Mouse (Mus musculus): ENCODE measurements around the gene Bzw1. TPM values are rescaled to one million over a fixed set of nuclear protein-coding genes. Genes with fewer than 3 reads are reported as not detected.

The Bzw1 gene
- polyA plus RNA-seq, 1 experiment from 2014 or later = 128 TPM

DNA sequence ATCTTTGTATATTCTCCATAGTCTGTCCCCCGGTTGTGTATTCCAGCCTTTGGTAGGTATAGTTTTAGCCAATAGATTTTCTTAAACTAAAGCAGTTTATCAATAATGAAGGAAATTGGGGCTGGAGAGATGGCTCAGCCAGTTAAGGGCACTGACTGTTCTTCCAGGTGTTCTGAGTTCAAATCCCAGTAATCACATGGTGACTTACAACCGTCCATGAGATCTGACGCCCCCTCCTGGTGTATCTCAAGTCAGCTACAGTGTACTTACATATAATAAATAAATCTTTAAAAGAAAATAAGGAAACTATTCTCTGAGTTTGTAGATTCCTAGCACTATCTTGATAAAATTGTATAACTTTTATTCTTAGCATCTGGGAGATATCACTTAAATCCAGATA lies 2.6 kb downstream of the Bzw1 start:
- no peak overlapping the region for H3K27ac ChIP-seq (ENCODE audit: low read depth)
- ATAC-seq (no peak), DNase-seq (no peak)
- no peak overlapping the region for H3K9ac ChIP-seq (replicated peaks)
- H3K4me3 ChIP-seq (ENCODE audit: low read depth, low read length) = no peak overlapping the region
- H3K9me3 ChIP-seq (ENCODE audit: low read length) = no peaks in the 10 kb centered on the region
- no peak for TF ChIP-seq CTCF (IDR thresholded peaks at IDR 0.05; ENCODE audit: low read depth)
- no peak overlapping the region for H3K4me2 ChIP-seq (ENCODE audit: low read depth, low read length)
- peaks cover 52% of the 10 kb centered on the region for H3K36me3 ChIP-seq (replicated peaks; ENCODE audit: insufficient read depth, low read length)
- 89% methylated on average over 3 of the region's 3 CpGs for WGBS (ENCODE audit: insufficient replicate concordance)
- peaks cover 20% of the 10 kb centered on the region for H3K4me1 ChIP-seq (ENCODE audit: insufficient read depth)
- H3K27me3 ChIP-seq (ENCODE audit: insufficient read depth, low read length) = no peaks in the 10 kb centered on the region

DNA sequence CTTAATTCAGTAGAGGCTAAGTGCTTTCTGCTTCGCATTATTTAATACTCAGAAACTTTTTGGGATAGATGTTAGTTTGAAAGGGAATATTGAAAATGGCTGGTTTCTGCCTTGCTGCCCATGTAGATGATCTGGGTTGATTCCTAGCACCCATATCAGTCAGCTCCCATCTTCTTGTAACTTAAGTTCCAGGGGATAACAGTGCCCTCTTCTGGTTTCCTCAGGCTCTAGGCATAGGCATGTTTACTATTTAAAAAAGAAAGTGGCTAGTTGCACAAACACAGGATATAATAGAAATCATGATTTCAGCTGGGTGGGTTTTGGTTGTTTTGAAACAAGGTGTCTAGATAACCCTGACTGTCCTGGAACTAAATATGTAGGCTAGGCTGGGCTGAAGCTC lies 3.5 kb downstream of the Bzw1 start:
- H3K4me3 ChIP-seq (ENCODE audit: low read depth, low read length) = no peak overlapping the region
- DNase-seq (no peak), ATAC-seq (no peak)
- no peak overlapping the region for H3K9ac ChIP-seq (replicated peaks)
- no peaks in the 10 kb centered on the region for H3K27me3 ChIP-seq (ENCODE audit: insufficient read depth, low read length)
- no peak overlapping the region for H3K4me2 ChIP-seq (ENCODE audit: low read depth, low read length)
- H3K9me3 ChIP-seq (ENCODE audit: low read length) = no peaks in the 10 kb centered on the region
- WGBS (ENCODE audit: insufficient replicate concordance) = 93% methylated on average over 1 of the region's 1 CpGs
- peak; percentile 37 for TF ChIP-seq CTCF (IDR thresholded peaks at IDR 0.05; ENCODE audit: low read depth)
- TF ChIP-seq EP300 (IDR thresholded peaks at IDR 0.05; ENCODE audit: low read depth) = no peak
- peaks cover 60% of the 10 kb centered on the region for H3K36me3 ChIP-seq (replicated peaks; ENCODE audit: insufficient read depth, low read length)
- H3K27ac ChIP-seq (ENCODE audit: low read depth) = no peak overlapping the region
- peaks cover 19% of the 10 kb centered on the region for H3K4me1 ChIP-seq (ENCODE audit: insufficient read depth)

DNA sequence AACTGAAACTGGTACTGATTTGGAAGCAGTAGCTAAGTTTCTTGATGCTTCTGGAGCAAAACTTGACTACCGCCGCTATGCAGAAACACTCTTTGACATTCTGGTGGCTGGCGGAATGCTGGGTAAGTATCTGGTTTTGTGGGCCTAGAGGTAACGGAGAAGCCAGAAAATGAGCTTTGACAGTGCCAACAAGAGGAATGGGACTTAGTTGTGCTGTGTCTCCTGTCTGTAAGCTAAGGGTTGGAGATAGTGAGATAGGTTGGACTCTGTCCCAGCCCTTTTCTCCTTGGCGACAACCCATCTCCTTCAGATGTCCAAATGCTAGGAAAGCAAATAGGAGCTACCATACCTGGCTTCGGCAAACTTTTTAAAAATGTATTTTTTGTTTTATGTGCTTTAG lies 5.0 kb downstream of the Bzw1 start:
- ATAC-seq (no peak), DNase-seq (no peak)
- H3K36me3 ChIP-seq (replicated peaks; ENCODE audit: insufficient read depth, low read length) = peaks cover 66% of the 10 kb centered on the region
- no peak overlapping the region for H3K4me2 ChIP-seq (ENCODE audit: low read depth, low read length)
- TF ChIP-seq CTCF (IDR thresholded peaks at IDR 0.05; ENCODE audit: low read depth) = no peak
- no peak overlapping the region for H3K9ac ChIP-seq (replicated peaks)
- H3K4me3 ChIP-seq (ENCODE audit: low read depth, low read length) = no peak overlapping the region
- H3K27me3 ChIP-seq (ENCODE audit: insufficient read depth, low read length) = no peaks in the 10 kb centered on the region
- no peak overlapping the region for H3K27ac ChIP-seq (ENCODE audit: low read depth)
- peaks cover 12% of the 10 kb centered on the region for H3K4me1 ChIP-seq (ENCODE audit: insufficient read depth)
- WGBS (ENCODE audit: insufficient replicate concordance) = 91% methylated on average over 6 of the region's 6 CpGs
- H3K9me3 ChIP-seq (ENCODE audit: low read length) = no peaks in the 10 kb centered on the region

DNA sequence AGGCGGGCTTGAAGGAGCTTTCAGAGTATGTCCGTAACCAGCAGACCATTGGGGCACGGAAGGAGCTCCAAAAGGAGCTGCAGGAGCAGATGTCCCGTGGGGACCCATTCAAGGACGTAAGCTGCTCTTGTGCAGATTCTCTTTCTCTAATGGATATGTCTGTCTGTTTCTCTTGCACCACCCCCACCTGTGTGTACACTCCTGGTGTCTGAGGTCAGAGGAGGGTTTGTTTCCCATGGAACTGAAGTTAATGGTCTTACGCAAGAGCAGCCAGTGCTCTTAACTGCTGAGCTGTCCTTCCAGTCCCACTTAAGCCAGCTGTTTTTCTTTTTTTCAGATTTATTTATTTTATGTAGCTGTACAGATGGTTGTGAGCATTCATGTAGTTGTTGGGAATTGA lies 8.7 kb downstream of the Bzw1 start:
- Histone ChIP-seq H3K27ac (ENCODE audit: low read depth) (no peak overlapping the region), H3K36me3 (replicated peaks; ENCODE audit: insufficient read depth, low read length) (peaks cover 73% of the 10 kb centered on the region), H3K9me3 (ENCODE audit: low read length) (no peaks in the 10 kb centered on the region), H3K4me1 (ENCODE audit: insufficient read depth) (no peaks in the 10 kb centered on the region), H3K4me2 (ENCODE audit: low read depth, low read length) (no peak overlapping the region), H3K27me3 (ENCODE audit: insufficient read depth, low read length) (no peaks in the 10 kb centered on the region), H3K9ac (replicated peaks) (no peak overlapping the region), H3K4me3 (ENCODE audit: low read depth, low read length) (no peak overlapping the region)
- no peak for TF ChIP-seq EP300 (IDR thresholded peaks at IDR 0.05; ENCODE audit: low read depth)
- TF ChIP-seq CTCF (IDR thresholded peaks at IDR 0.05; ENCODE audit: low read depth) = no peak
- WGBS (ENCODE audit: insufficient replicate concordance) = 75% methylated on average over 6 of the region's 6 CpGs
- ATAC-seq (peak; percentile 94), DNase-seq (peak; percentile 42)

DNA sequence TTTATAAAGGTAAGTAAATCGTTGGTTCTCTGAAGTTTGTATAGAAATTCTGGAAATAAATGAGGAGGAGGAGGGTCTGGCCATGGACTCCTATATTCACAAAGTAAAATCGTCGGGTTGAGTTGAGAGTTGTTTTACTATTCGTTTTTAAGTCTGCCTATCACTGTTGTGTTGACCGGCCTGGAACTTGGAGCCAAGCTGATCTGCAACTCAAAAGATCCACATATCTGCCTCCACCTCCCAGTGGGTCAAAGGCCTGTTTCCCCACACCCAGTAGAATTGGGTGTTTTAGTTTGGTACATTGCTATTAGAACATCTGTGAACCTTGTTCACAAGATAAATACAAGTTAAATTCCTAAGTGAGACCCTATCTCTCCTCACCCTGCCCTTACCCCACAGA lies 11.0 kb downstream of the Bzw1 start:
- Histone ChIP-seq H3K4me2 (ENCODE audit: low read depth, low read length) (no peak overlapping the region), H3K4me1 (ENCODE audit: insufficient read depth) (no peaks in the 10 kb centered on the region), H3K4me3 (ENCODE audit: low read depth, low read length) (no peak overlapping the region), H3K9me3 (ENCODE audit: low read length) (no peaks in the 10 kb centered on the region), H3K27ac (ENCODE audit: low read depth) (no peak overlapping the region), H3K36me3 (replicated peaks; ENCODE audit: insufficient read depth, low read length) (peaks cover 56% of the 10 kb centered on the region), H3K9ac (replicated peaks) (no peak overlapping the region), H3K27me3 (ENCODE audit: insufficient read depth, low read length) (no peaks in the 10 kb centered on the region)
- ATAC-seq (no peak), DNase-seq (peak; percentile 7)
- TF ChIP-seq EP300 (IDR thresholded peaks at IDR 0.05; ENCODE audit: low read depth) = no peak
- no peak for TF ChIP-seq CTCF (IDR thresholded peaks at IDR 0.05; ENCODE audit: low read depth)
- 83% methylated on average over 5 of the region's 5 CpGs for WGBS (ENCODE audit: insufficient replicate concordance)

DNA sequence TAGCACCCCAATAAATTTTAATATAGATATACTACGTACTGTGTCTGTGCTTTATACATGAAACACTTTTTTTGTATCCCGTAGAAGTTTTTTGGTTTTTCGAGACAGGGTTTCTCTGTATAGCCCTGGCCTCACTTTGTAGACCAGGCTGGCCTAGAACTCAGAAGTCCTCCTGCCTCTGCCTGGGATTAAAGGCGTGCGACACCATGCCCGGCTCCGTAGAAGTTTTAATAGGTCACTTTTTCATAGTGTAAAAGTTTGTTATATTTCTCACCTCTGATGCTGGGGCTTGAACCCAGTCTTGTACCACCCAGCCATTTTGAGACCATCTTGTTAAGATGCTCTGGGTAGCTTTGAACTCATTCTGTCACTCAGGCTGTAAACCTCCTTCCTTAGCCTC lies 14.6 kb downstream of the Bzw1 start:
- no peaks in the 10 kb centered on the region for H3K4me1 ChIP-seq (ENCODE audit: insufficient read depth)
- ATAC-seq = no peak
- DNase-seq = peak; percentile 10
- no peak overlapping the region for H3K27ac ChIP-seq (ENCODE audit: low read depth)
- TF ChIP-seq EP300 (IDR thresholded peaks at IDR 0.05; ENCODE audit: low read depth) = no peak
- no peak for TF ChIP-seq CTCF (IDR thresholded peaks at IDR 0.05; ENCODE audit: low read depth)
- no peak overlapping the region for H3K9ac ChIP-seq (replicated peaks)
- no peaks in the 10 kb centered on the region for H3K27me3 ChIP-seq (ENCODE audit: insufficient read depth, low read length)
- no peaks in the 10 kb centered on the region for H3K9me3 ChIP-seq (ENCODE audit: low read length)
- H3K4me2 ChIP-seq (ENCODE audit: low read depth, low read length) = no peak overlapping the region
- 96% methylated on average over 7 of the region's 7 CpGs for WGBS (ENCODE audit: insufficient replicate concordance)
- no peak overlapping the region for H3K4me3 ChIP-seq (ENCODE audit: low read depth, low read length)
- H3K36me3 ChIP-seq (replicated peaks; ENCODE audit: insufficient read depth, low read length) = peaks cover 57% of the 10 kb centered on the region

GRCm38 (mm10) chr1:58408141-58408540 lies 15.4 kb downstream of the Bzw1 start:
- Histone ChIP-seq H3K4me2 (ENCODE audit: low read depth, low read length) (no peak overlapping the region), H3K27me3 (ENCODE audit: insufficient read depth, low read length) (no peaks in the 10 kb centered on the region), H3K4me1 (ENCODE audit: insufficient read depth) (no peaks in the 10 kb centered on the region), H3K27ac (ENCODE audit: low read depth) (no peak overlapping the region), H3K36me3 (replicated peaks; ENCODE audit: insufficient read depth, low read length) (peaks cover 57% of the 10 kb centered on the region), H3K4me3 (ENCODE audit: low read depth, low read length) (no peak overlapping the region), H3K9me3 (ENCODE audit: low read length) (no peaks in the 10 kb centered on the region), H3K9ac (replicated peaks) (no peak overlapping the region)
- 84% methylated on average over 6 of the region's 6 CpGs for whole genome bisulfite sequencing (ENCODE audit: insufficient replicate concordance)
- DNase-seq (no peak), ATAC-seq (no peak)
- no peak for TF ChIP-seq CTCF (IDR thresholded peaks at IDR 0.05; ENCODE audit: low read depth)
- no peak for TF ChIP-seq EP300 (IDR thresholded peaks at IDR 0.05; ENCODE audit: low read depth)

Measured in liver, postnatal 0 days (tissue).